Mouse (Mus musculus): ENCODE measurements around the gene Ankrd33b.

Gene Ankrd33b

GRCm38 (mm10) chr15:31367481-31368200 lies at the start of gene Ankrd33b:
Gene Ankrd33b, minus strand, starts transcription at chr15:31367726.
- peak; percentile 23 to 43 for DNase-seq (ENCODE audit: low spot score in 2 of 2)

- no peak for DNase-seq (ENCODE audit: low spot score in 2 of 2)
Measured at GRCm38 (mm10) chr15:31415181-31415580, 47.7 kb upstream of the Ankrd33b start.

- DNase-seq (ENCODE audit: low spot score in 2 of 2) = no peak
Measured at GRCm38 (mm10) chr15:31414179-31414898, 46.8 kb upstream of the Ankrd33b start.

GRCm38 (mm10) chr15:31413662-31414061 lies 46.1 kb upstream of the Ankrd33b start:
- DNase-seq (ENCODE audit: low spot score in 2 of 2) = no peak

GRCm38 (mm10) chr15:31412933-31413332 lies 45.4 kb upstream of the Ankrd33b start:
- no peak for DNase-seq (ENCODE audit: low spot score in 2 of 2)

- DNase-seq (ENCODE audit: low spot score in 2 of 2) = no peak
Measured at GRCm38 (mm10) chr15:31412436-31412835, 44.9 kb upstream of the Ankrd33b start.

GRCm38 (mm10) chr15:31407490-31407889 lies 40.0 kb upstream of the Ankrd33b start:
- no peak for DNase-seq (ENCODE audit: low spot score in 2 of 2)

- DNase-seq (ENCODE audit: low spot score in 2 of 2) = no peak
Measured at GRCm38 (mm10) chr15:31406881-31407280, 39.4 kb upstream of the Ankrd33b start.

- DNase-seq (ENCODE audit: low spot score in 2 of 2) = no peak
Measured at GRCm38 (mm10) chr15:31404346-31404745, 36.8 kb upstream of the Ankrd33b start.

- DNase-seq (ENCODE audit: low spot score in 2 of 2) = no peak
Measured at GRCm38 (mm10) chr15:31402200-31402892, 34.8 kb upstream of the Ankrd33b start.

- no peak for DNase-seq (ENCODE audit: low spot score in 2 of 2)
Measured at GRCm38 (mm10) chr15:31400974-31401373, 33.4 kb upstream of the Ankrd33b start.

- no peak for DNase-seq (ENCODE audit: low spot score in 2 of 2)
Measured at GRCm38 (mm10) chr15:31398769-31399168, 31.2 kb upstream of the Ankrd33b start.

- no peak for DNase-seq (ENCODE audit: low spot score in 2 of 2)
Measured at GRCm38 (mm10) chr15:31397379-31397778, 29.9 kb upstream of the Ankrd33b start.

GRCm38 (mm10) chr15:31396755-31397154 lies 29.2 kb upstream of the Ankrd33b start:
- no peak for DNase-seq (ENCODE audit: low spot score in 2 of 2)

GRCm38 (mm10) chr15:31395986-31396385 lies 28.5 kb upstream of the Ankrd33b start:
- no peak for DNase-seq (ENCODE audit: low spot score in 2 of 2)

- DNase-seq (ENCODE audit: low spot score in 2 of 2) = no peak
Measured at GRCm38 (mm10) chr15:31393402-31393801, 25.9 kb upstream of the Ankrd33b start.

GRCm38 (mm10) chr15:31392705-31393104 lies 25.2 kb upstream of the Ankrd33b start:
- DNase-seq (ENCODE audit: low spot score in 2 of 2) = no peak

GRCm38 (mm10) chr15:31392135-31392534 lies 24.6 kb upstream of the Ankrd33b start:
- DNase-seq (ENCODE audit: low spot score in 2 of 2) = no peak

- no peak for DNase-seq (ENCODE audit: low spot score in 2 of 2)
Measured at GRCm38 (mm10) chr15:31381936-31382468, 14.5 kb upstream of the Ankrd33b start.

- DNase-seq (ENCODE audit: low spot score in 2 of 2) = no peak
Measured at GRCm38 (mm10) chr15:31379471-31379870, 11.9 kb upstream of the Ankrd33b start.

- DNase-seq (ENCODE audit: low spot score in 2 of 2) = no peak
Measured at GRCm38 (mm10) chr15:31375212-31375611, 7.7 kb upstream of the Ankrd33b start.

GRCm38 (mm10) chr15:31369125-31369612 lies 1.6 kb upstream of the Ankrd33b start:
- peak; percentile 7 to 20 for DNase-seq (ENCODE audit: low spot score in 2 of 2)
